Mouse (Mus musculus): ENCODE results near the gene Olfr1247. TPM values are rescaled to one million over a fixed set of nuclear protein-coding genes. Genes with fewer than 3 reads are reported as not detected.
"Not testable (repeated sequence)": the region's sequence is repeated elsewhere in the genome, so short reads cannot be mapped to it uniquely, and the experiment has no call there.

The Olfr1247 gene
- not detected in 2 replicates for polyA plus RNA-seq (2014; fragmentation: Nextera tagmentation; extraction: Ambion mirVana)

GRCm38 (mm10) chr2:89614030-89614429 is at the start of gene Olfr1247:
TSS of gene Olfr1247 (minus strand) at chr2:89614130.
- H3K4me1 ChIP-seq (replicated peaks; ENCODE audit: control insufficient read depth, insufficient read depth, low read length): no peaks in the 10 kb centered on the region
- H3K36me3 ChIP-seq (ENCODE audit: control insufficient read depth, insufficient read depth, low read length): no peaks in the 10 kb centered on the region
- no peaks in the 10 kb centered on the region for H3K9me3 ChIP-seq (ENCODE audit: control insufficient read depth, low read length)
- H3K4me3 ChIP-seq (ENCODE audit: low read depth, low read length): no peak within 1 kb of the TSS
- DNase-seq (ENCODE audit: low spot score) (no peak), ATAC-seq (replicated peaks; ENCODE audit: low FRiP score) (no peak)
- H3K27me3 ChIP-seq (replicated peaks; ENCODE audit: control insufficient read depth, insufficient read depth, low read length): no peaks in the 10 kb centered on the region
- no peak within 1 kb of the TSS for H3K9ac ChIP-seq (ENCODE audit: low read depth, low read length)
- H3K27ac ChIP-seq (ENCODE audit: low read depth, low read length): no peak within 1 kb of the TSS
- 86% methylated on average over 2 of the region's 2 CpGs for WGBS
- no peak within 1 kb of the TSS for H3K4me2 ChIP-seq

- H3K4me2 ChIP-seq: no peak within 1 kb of the TSS
- no peaks in the 10 kb centered on the region for H3K36me3 ChIP-seq (ENCODE audit: control insufficient read depth, insufficient read depth, low read length)
- DNase-seq (ENCODE audit: low spot score) (no peak), ATAC-seq (replicated peaks; ENCODE audit: low FRiP score) (no peak)
- no peaks in the 10 kb centered on the region for H3K27me3 ChIP-seq (replicated peaks; ENCODE audit: control insufficient read depth, insufficient read depth, low read length)
- no peaks in the 10 kb centered on the region for H3K4me1 ChIP-seq (replicated peaks; ENCODE audit: control insufficient read depth, insufficient read depth, low read length)
- no peak within 1 kb of the TSS for H3K4me3 ChIP-seq (ENCODE audit: low read depth, low read length)
- no peak within 1 kb of the TSS for H3K27ac ChIP-seq (ENCODE audit: low read depth, low read length)
- no peak within 1 kb of the TSS for H3K9ac ChIP-seq (ENCODE audit: low read depth, low read length)
- H3K9me3 ChIP-seq (ENCODE audit: control insufficient read depth, low read length): no peaks in the 10 kb centered on the region
Observed at GRCm38 (mm10) chr2:89661367-89661766, 47.4 kb upstream of the Olfr1247 start, which contains the start of gene Olfr1250. TSS of gene Olfr1250 (minus strand) at chr2:89661467.

- no peak within 1 kb of the TSS for H3K4me3 ChIP-seq (ENCODE audit: low read depth, low read length)
- no peak for DNase-seq (ENCODE audit: low spot score)
- H3K36me3 ChIP-seq (ENCODE audit: control insufficient read depth, insufficient read depth, low read length): no peaks in the 10 kb centered on the region
- H3K9me3 ChIP-seq (ENCODE audit: control insufficient read depth, low read length): no peaks in the 10 kb centered on the region
- 90% methylated on average over 2 of the region's 2 CpGs for whole genome bisulfite sequencing
- no peaks in the 10 kb centered on the region for H3K4me1 ChIP-seq (replicated peaks; ENCODE audit: control insufficient read depth, insufficient read depth, low read length)
- no peak for ATAC-seq (replicated peaks; ENCODE audit: low FRiP score)
- H3K27me3 ChIP-seq (replicated peaks; ENCODE audit: control insufficient read depth, insufficient read depth, low read length): no peaks in the 10 kb centered on the region
- no peak within 1 kb of the TSS for H3K4me2 ChIP-seq
- no peak within 1 kb of the TSS for H3K27ac ChIP-seq (ENCODE audit: low read depth, low read length)
- H3K9ac ChIP-seq (ENCODE audit: low read depth, low read length): no peak within 1 kb of the TSS
Observed at GRCm38 (mm10) chr2:89634883-89635282, 21.0 kb upstream of the Olfr1247 start, which contains the start of gene Olfr1249. TSS of gene Olfr1249 (minus strand) at chr2:89634983.

- H3K4me1 ChIP-seq (replicated peaks; ENCODE audit: control insufficient read depth, insufficient read depth, low read length); DNase-seq (ENCODE audit: low spot score); H3K4me3 ChIP-seq (ENCODE audit: low read depth, low read length); H3K27me3 ChIP-seq (replicated peaks; ENCODE audit: control insufficient read depth, insufficient read depth, low read length); ATAC-seq (replicated peaks; ENCODE audit: low FRiP score); H3K4me2 ChIP-seq; H3K9me3 ChIP-seq (ENCODE audit: control insufficient read depth, low read length); H3K27ac ChIP-seq (ENCODE audit: low read depth, low read length); H3K36me3 ChIP-seq (ENCODE audit: control insufficient read depth, insufficient read depth, low read length); H3K9ac ChIP-seq (ENCODE audit: low read depth, low read length): not testable (repeated sequence)
- WGBS: 85% methylated on average over 1 of the region's 1 CpGs
Observed at GRCm38 (mm10) chr2:89618145-89618544, 4.2 kb upstream of the Olfr1247 start, which contains the start of gene Olfr1248. TSS of gene Olfr1248 (minus strand) at chr2:89618245.

- no peak for DNase-seq (ENCODE audit: low spot score)
- H3K36me3 ChIP-seq (ENCODE audit: control insufficient read depth, insufficient read depth, low read length): no peaks in the 10 kb centered on the region
- H3K9ac ChIP-seq (ENCODE audit: low read depth, low read length): no peak within 1 kb of the TSS
- no peak for ATAC-seq (replicated peaks; ENCODE audit: low FRiP score)
- 66% methylated on average over 2 of the region's 2 CpGs for WGBS
- H3K4me2 ChIP-seq: no peak within 1 kb of the TSS
- no peaks in the 10 kb centered on the region for H3K9me3 ChIP-seq (ENCODE audit: control insufficient read depth, low read length)
- no peak within 1 kb of the TSS for H3K4me3 ChIP-seq (ENCODE audit: low read depth, low read length)
- H3K4me1 ChIP-seq (replicated peaks; ENCODE audit: control insufficient read depth, insufficient read depth, low read length): no peaks in the 10 kb centered on the region
- no peak within 1 kb of the TSS for H3K27ac ChIP-seq (ENCODE audit: low read depth, low read length)
- no peaks in the 10 kb centered on the region for H3K27me3 ChIP-seq (replicated peaks; ENCODE audit: control insufficient read depth, insufficient read depth, low read length)
Observed at GRCm38 (mm10) chr2:89593057-89593456, 20.9 kb downstream of the Olfr1247 start, which contains the start of gene Olfr1246. TSS of gene Olfr1246 (minus strand) at chr2:89593157.

- Histone ChIP-seq H3K36me3 (ENCODE audit: control insufficient read depth, insufficient read depth, low read length) (no peaks in the 10 kb centered on the region), H3K4me3 (ENCODE audit: low read depth, low read length) (no peak within 1 kb of the TSS), H3K4me1 (replicated peaks; ENCODE audit: control insufficient read depth, insufficient read depth, low read length) (no peaks in the 10 kb centered on the region), H3K27ac (ENCODE audit: low read depth, low read length) (no peak within 1 kb of the TSS), H3K9me3 (ENCODE audit: control insufficient read depth, low read length) (no peaks in the 10 kb centered on the region), H3K9ac (ENCODE audit: low read depth, low read length) (no peak within 1 kb of the TSS), H3K4me2 (no peak within 1 kb of the TSS), H3K27me3 (replicated peaks; ENCODE audit: control insufficient read depth, insufficient read depth, low read length) (no peaks in the 10 kb centered on the region)
- 76% methylated on average over 1 of the region's 1 CpGs for WGBS
- ATAC-seq (replicated peaks; ENCODE audit: low FRiP score) (no peak), DNase-seq (ENCODE audit: low spot score) (no peak)
Observed at GRCm38 (mm10) chr2:89578347-89578746, 35.6 kb downstream of the Olfr1247 start, which contains the start of gene Olfr1245. TSS of gene Olfr1245 (minus strand) at chr2:89578447.

GRCm38 (mm10) chr2:89562706-89563105 is 51.2 kb downstream of the Olfr1247 start:
- H3K4me1 ChIP-seq (replicated peaks; ENCODE audit: control insufficient read depth, insufficient read depth, low read length); H3K4me3 ChIP-seq (ENCODE audit: low read depth, low read length); H3K27ac ChIP-seq (ENCODE audit: low read depth, low read length); H3K27me3 ChIP-seq (replicated peaks; ENCODE audit: control insufficient read depth, insufficient read depth, low read length); H3K36me3 ChIP-seq (ENCODE audit: control insufficient read depth, insufficient read depth, low read length); H3K9me3 ChIP-seq (ENCODE audit: control insufficient read depth, low read length); ATAC-seq (replicated peaks; ENCODE audit: low FRiP score); DNase-seq (ENCODE audit: low spot score); H3K9ac ChIP-seq (ENCODE audit: low read depth, low read length); H3K4me2 ChIP-seq: not testable (repeated sequence)
- 59% methylated on average over 2 of the region's 2 CpGs for WGBS

Other genes with a start within 250 kb of the Olfr1247 start
- not detected in 2 replicates for gene Olfr1234, start 249.3 kb downstream of the Olfr1247 start, polyA plus RNA-seq (2014; fragmentation: Nextera tagmentation; extraction: Ambion mirVana)
- gene Olfr1238, start 204.5 kb downstream of the Olfr1247 start, polyA plus RNA-seq (2014; fragmentation: Nextera tagmentation; extraction: Ambion mirVana): not detected in 2 replicates
- not detected in 2 replicates for gene Olfr1239, start 193.7 kb downstream of the Olfr1247 start, polyA plus RNA-seq (2014; fragmentation: Nextera tagmentation; extraction: Ambion mirVana)
- gene Olfr1240, start 171.1 kb downstream of the Olfr1247 start, polyA plus RNA-seq (2014; fragmentation: Nextera tagmentation; extraction: Ambion mirVana): not detected in 2 replicates
- not detected in 2 replicates for gene Olfr1241, start 127.0 kb downstream of the Olfr1247 start, polyA plus RNA-seq (2014; fragmentation: Nextera tagmentation; extraction: Ambion mirVana)
- gene Olfr1242, start 115.8 kb downstream of the Olfr1247 start, polyA plus RNA-seq (2014; fragmentation: Nextera tagmentation; extraction: Ambion mirVana): not detected in 2 replicates
- gene Olfr1243, start 82.6 kb downstream of the Olfr1247 start, polyA plus RNA-seq (2014; fragmentation: Nextera tagmentation; extraction: Ambion mirVana): not detected in 2 replicates
- gene Olfr1245, start 35.7 kb downstream of the Olfr1247 start, polyA plus RNA-seq (2014; fragmentation: Nextera tagmentation; extraction: Ambion mirVana): not detected in 2 replicates
- not detected in 2 replicates for gene Olfr1246, start 21.0 kb downstream of the Olfr1247 start, polyA plus RNA-seq (2014; fragmentation: Nextera tagmentation; extraction: Ambion mirVana)
- gene Olfr1248, start 4.1 kb upstream of the Olfr1247 start, polyA plus RNA-seq (2014; fragmentation: Nextera tagmentation; extraction: Ambion mirVana): not detected in 2 replicates
- gene Olfr1249, start 20.9 kb upstream of the Olfr1247 start, polyA plus RNA-seq (2014; fragmentation: Nextera tagmentation; extraction: Ambion mirVana): not detected in 2 replicates
- gene Olfr1250, start 47.3 kb upstream of the Olfr1247 start, polyA plus RNA-seq (2014; fragmentation: Nextera tagmentation; extraction: Ambion mirVana): not detected in 2 replicates
- not detected in 2 replicates for gene Olfr1251, start 57.8 kb upstream of the Olfr1247 start, polyA plus RNA-seq (2014; fragmentation: Nextera tagmentation; extraction: Ambion mirVana)
- not detected in 2 replicates for gene Olfr1252, start 110.9 kb upstream of the Olfr1247 start, polyA plus RNA-seq (2014; fragmentation: Nextera tagmentation; extraction: Ambion mirVana)
- not detected in 2 replicates for gene Olfr1253, start 143.0 kb upstream of the Olfr1247 start, polyA plus RNA-seq (2014; fragmentation: Nextera tagmentation; extraction: Ambion mirVana)
- gene Olfr1254, start 179.5 kb upstream of the Olfr1247 start, polyA plus RNA-seq (2014; fragmentation: Nextera tagmentation; extraction: Ambion mirVana): not detected in 2 replicates
- gene Olfr1255, start 197.9 kb upstream of the Olfr1247 start, polyA plus RNA-seq (2014; fragmentation: Nextera tagmentation; extraction: Ambion mirVana): not detected in 2 replicates
- not detected in 2 replicates for gene Olfr1256, start 227.4 kb upstream of the Olfr1247 start, polyA plus RNA-seq (2014; fragmentation: Nextera tagmentation; extraction: Ambion mirVana)
- gene Olfr48, start 234.1 kb upstream of the Olfr1247 start, polyA plus RNA-seq (2014; fragmentation: Nextera tagmentation; extraction: Ambion mirVana): not detected in 2 replicates